Mouse (Mus musculus) ES-E14 (cell line): ENCODE data around the gene Itgb6.

ENCODE experiments used
- CHD2 ChIP-seq: IDR thresholded peaks from 2 replicates; pipeline ENCODE4 v1.6.1; 2014; ENCODE audit warnings: mild to moderate bottlenecking, low read depth, low read length, inconsistent platforms
- HCFC1 ChIP-seq: IDR thresholded peaks from 2 replicates; pipeline ENCODE4 v1.6.1; 2012; ENCODE audit warnings: low read length, inconsistent platforms, borderline replicate concordance; ENCODE audit not compliant: insufficient read depth
- MAFK ChIP-seq: IDR thresholded peaks from 2 replicates; pipeline ENCODE4 v1.6.1; 2014; ENCODE audit warnings: mild to moderate bottlenecking, low read depth, low read length, inconsistent platforms; ENCODE audit not compliant: insufficient read depth
- ZC3H11A ChIP-seq: IDR thresholded peaks from 2 replicates; pipeline ENCODE4 v1.6.1; 2012; ENCODE audit warnings: low read depth, mild to moderate bottlenecking, inconsistent platforms, low read length, borderline replicate concordance
- ZNF384 ChIP-seq: IDR thresholded peaks from 2 replicates; pipeline ENCODE4 v1.6.1; 2012; ENCODE audit warnings: low read depth, low read length, inconsistent platforms

DNA sequence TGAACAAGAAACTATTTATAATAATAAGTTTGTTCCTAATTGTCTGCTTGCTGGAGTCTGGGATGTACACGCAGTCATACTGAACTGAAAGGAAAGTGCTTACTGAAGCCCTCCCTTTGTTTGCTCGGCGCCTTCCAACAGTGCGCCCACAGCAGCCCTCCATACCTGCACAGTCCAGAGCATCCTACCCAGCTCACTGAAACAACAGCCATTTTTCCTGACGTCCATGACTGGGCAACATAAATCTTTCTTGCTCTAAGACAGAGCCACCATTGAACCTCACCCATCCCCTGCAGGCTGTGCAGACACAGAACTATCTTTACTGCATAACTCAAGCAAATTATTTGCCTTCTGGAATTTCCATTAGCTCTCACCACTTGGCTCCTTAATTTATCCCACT is 74.8 kb downstream of the Itgb6 start:
- TF ChIP-seq ZC3H11A = no peak
- TF ChIP-seq HCFC1 = no peak
- TF ChIP-seq ZNF384 = no peak
- TF ChIP-seq CHD2 = no peak
- no peak for TF ChIP-seq MAFK
